Mouse (Mus musculus): ENCODE measurements around the gene Fgr. TPM values are rescaled to one million over a fixed set of nuclear protein-coding genes. Genes with fewer than 3 reads are reported as not detected.

Gene Fgr
- polyA plus RNA-seq, 1 experiment from 2014 or later, result 0.36 TPM

- H3K27ac ChIP-seq, result peak overlapping the region; percentile 96
- DNase-seq (ENCODE audit: low spot score), result no peak
- WGBS, result 2% methylated on average over 18 of the region's 18 CpGs
- no peaks in the 10 kb centered on the region for H3K27me3 ChIP-seq (ENCODE audit: insufficient read depth, poor library complexity, severe bottlenecking)
- peaks cover 93% of the 10 kb centered on the region for H3K4me1 ChIP-seq
- no peaks in the 10 kb centered on the region for H3K36me3 ChIP-seq
- no peaks in the 10 kb centered on the region for H3K9me3 ChIP-seq
- peak overlapping the region; percentile 83 for H3K4me3 ChIP-seq
These were observed 65.9 kb downstream of the Fgr start for GRCm38 (mm10) chr4:133039832-133040231.

GRCm38 (mm10) chr4:133040241-133040904 lies 66.5 kb downstream of the Fgr start:
- no peaks in the 10 kb centered on the region for H3K9me3 ChIP-seq
- whole genome bisulfite sequencing, result 19% methylated on average over 14 of the region's 14 CpGs
- no peaks in the 10 kb centered on the region for H3K36me3 ChIP-seq
- peak overlapping the region; percentile 83 for H3K4me3 ChIP-seq
- H3K27ac ChIP-seq, result peak overlapping the region; percentile 96
- no peaks in the 10 kb centered on the region for H3K27me3 ChIP-seq (ENCODE audit: insufficient read depth, poor library complexity, severe bottlenecking)
- H3K4me1 ChIP-seq, result peaks cover 93% of the 10 kb centered on the region
- no peak for DNase-seq (ENCODE audit: low spot score)

GRCm38 (mm10) chr4:133042244-133042643 lies 68.3 kb downstream of the Fgr start:
- H3K27me3 ChIP-seq (ENCODE audit: insufficient read depth, poor library complexity, severe bottlenecking), result no peaks in the 10 kb centered on the region
- H3K27ac ChIP-seq, result peak overlapping the region; percentile 96
- 8% methylated on average over 4 of the region's 4 CpGs for WGBS
- H3K4me1 ChIP-seq, result peaks cover 99% of the 10 kb centered on the region
- no peaks in the 10 kb centered on the region for H3K9me3 ChIP-seq
- peak overlapping the region; percentile 83 for H3K4me3 ChIP-seq
- DNase-seq (ENCODE audit: low spot score), result no peak
- H3K36me3 ChIP-seq, result no peaks in the 10 kb centered on the region

GRCm38 (mm10) chr4:133042651-133043635 lies 69.0 kb downstream of the Fgr start:
- Histone ChIP-seq H3K9me3 (no peaks in the 10 kb centered on the region), H3K36me3 (no peaks in the 10 kb centered on the region), H3K4me1 (peaks cover 99% of the 10 kb centered on the region), H3K4me3 (peak overlapping the region; percentile 83), H3K27ac (peak overlapping the region; percentile 96), H3K27me3 (ENCODE audit: insufficient read depth, poor library complexity, severe bottlenecking) (no peaks in the 10 kb centered on the region)
- 4% methylated on average over 28 of the region's 28 CpGs for WGBS
- no peak for DNase-seq (ENCODE audit: low spot score)

- WGBS, result 15% methylated on average over 6 of the region's 6 CpGs
- Histone ChIP-seq H3K27me3 (ENCODE audit: insufficient read depth, poor library complexity, severe bottlenecking) (no peaks in the 10 kb centered on the region), H3K9me3 (no peaks in the 10 kb centered on the region), H3K36me3 (no peaks in the 10 kb centered on the region), H3K27ac (peak overlapping the region; percentile 96), H3K4me3 (peak overlapping the region; percentile 83), H3K4me1 (peaks cover 99% of the 10 kb centered on the region)
- no peak for DNase-seq (ENCODE audit: low spot score)
These were observed 70.1 kb downstream of the Fgr start for GRCm38 (mm10) chr4:133043798-133044646.

- no peak for DNase-seq (ENCODE audit: low spot score)
- peak overlapping the region; percentile 96 for H3K27ac ChIP-seq
- peaks cover 99% of the 10 kb centered on the region for H3K4me1 ChIP-seq
- no peaks in the 10 kb centered on the region for H3K9me3 ChIP-seq
- H3K4me3 ChIP-seq, result peak overlapping the region; percentile 83
- WGBS, result 7% methylated on average over 6 of the region's 6 CpGs
- H3K27me3 ChIP-seq (ENCODE audit: insufficient read depth, poor library complexity, severe bottlenecking), result no peaks in the 10 kb centered on the region
- no peaks in the 10 kb centered on the region for H3K36me3 ChIP-seq
These were observed 70.8 kb downstream of the Fgr start for GRCm38 (mm10) chr4:133044647-133045094.

- Histone ChIP-seq H3K36me3 (no peaks in the 10 kb centered on the region), H3K27ac (peak overlapping the region; percentile 96), H3K27me3 (ENCODE audit: insufficient read depth, poor library complexity, severe bottlenecking) (no peaks in the 10 kb centered on the region), H3K4me1 (peaks cover 100% of the 10 kb centered on the region), H3K9me3 (no peaks in the 10 kb centered on the region), H3K4me3 (peak overlapping the region; percentile 19; the same call in 1 of the 2 replicates)
- 36% methylated on average over 11 of the region's 11 CpGs for WGBS
- DNase-seq (ENCODE audit: low spot score), result no peak
These were observed 72.0 kb downstream of the Fgr start for GRCm38 (mm10) chr4:133045771-133046474.

- Histone ChIP-seq H3K27ac (peak overlapping the region; percentile 96), H3K4me3 (peak overlapping the region; percentile 19; the same call in 1 of the 2 replicates), H3K27me3 (ENCODE audit: insufficient read depth, poor library complexity, severe bottlenecking) (no peaks in the 10 kb centered on the region), H3K4me1 (peaks cover 100% of the 10 kb centered on the region), H3K9me3 (no peaks in the 10 kb centered on the region), H3K36me3 (no peaks in the 10 kb centered on the region)
- WGBS, result 31% methylated on average over 12 of the region's 12 CpGs
- no peak for DNase-seq (ENCODE audit: low spot score)
These were observed 72.9 kb downstream of the Fgr start for GRCm38 (mm10) chr4:133046691-133047352.

GRCm38 (mm10) chr4:133047353-133048105 lies 73.6 kb downstream of the Fgr start:
- Histone ChIP-seq H3K36me3 (0 out of 2 replicates have a peak, but pooled peaks cover 1% of the 10 kb centered on the region), H3K27ac (peak overlapping the region; percentile 96), H3K9me3 (no peaks in the 10 kb centered on the region), H3K4me1 (peaks cover 100% of the 10 kb centered on the region), H3K27me3 (ENCODE audit: insufficient read depth, poor library complexity, severe bottlenecking) (no peaks in the 10 kb centered on the region), H3K4me3 (peak overlapping the region; percentile 19; the same call in 1 of the 2 replicates)
- DNase-seq (ENCODE audit: low spot score), result no peak
- 29% methylated on average over 16 of the region's 16 CpGs for WGBS

- Histone ChIP-seq H3K36me3 (peaks cover 4% of the 10 kb centered on the region; the same call in 1 of the 2 replicates), H3K9me3 (no peaks in the 10 kb centered on the region), H3K27ac (peak overlapping the region; percentile 96), H3K4me3 (peak overlapping the region; percentile 6), H3K27me3 (ENCODE audit: insufficient read depth, poor library complexity, severe bottlenecking) (no peaks in the 10 kb centered on the region), H3K4me1 (peaks cover 98% of the 10 kb centered on the region)
- 40% methylated on average over 19 of the region's 19 CpGs for WGBS
- no peak for DNase-seq (ENCODE audit: low spot score)
These were observed 75.4 kb downstream of the Fgr start for GRCm38 (mm10) chr4:133049071-133049920.

All from heart, embryonic 10.5 days (tissue).